Mouse (Mus musculus) brown adipose tissue, adult 24 weeks (tissue): ENCODE results near the gene Mrpl55. TPM values are rescaled to one million over a fixed set of nuclear protein-coding genes. Genes with fewer than 3 reads are reported as not detected.

Experiments
- H3K27ac ChIP-seq: fragments of 200-500 bp; replicated peaks from 2 replicates; pipeline ENCODE4 v1.5.1; 2012; ENCODE audit warnings: low read depth, mild to moderate bottlenecking, low read length
- H3K4me1 ChIP-seq: fragments of 200-500 bp; 2 replicates; pipeline ENCODE4 v1.6.1; 2012; ENCODE audit warnings: low read length, mixed read lengths; ENCODE audit not compliant: control insufficient read depth, insufficient read depth, insufficient read length
- H3K4me3 ChIP-seq: fragments of 200-500 bp; 2 replicates; pipeline ENCODE4 v1.5.1; 2012; ENCODE audit warnings: low read depth, mild to moderate bottlenecking, low read length, moderate library complexity; ENCODE audit not compliant: insufficient read depth
- polyA plus RNA-seq: library from polyadenylated mRNA; stranded (reverse); fragments of >200 nt; gene quantifications from 2 replicates; pipeline ENCODE4 v1.2.4, GENCODE M21; 2012; ENCODE audit not compliant: missing spikeins, insufficient read depth, insufficient read length

The Mrpl55 gene
- 118 and 139 TPM in 2 replicates for polyA plus RNA-seq

DNA sequence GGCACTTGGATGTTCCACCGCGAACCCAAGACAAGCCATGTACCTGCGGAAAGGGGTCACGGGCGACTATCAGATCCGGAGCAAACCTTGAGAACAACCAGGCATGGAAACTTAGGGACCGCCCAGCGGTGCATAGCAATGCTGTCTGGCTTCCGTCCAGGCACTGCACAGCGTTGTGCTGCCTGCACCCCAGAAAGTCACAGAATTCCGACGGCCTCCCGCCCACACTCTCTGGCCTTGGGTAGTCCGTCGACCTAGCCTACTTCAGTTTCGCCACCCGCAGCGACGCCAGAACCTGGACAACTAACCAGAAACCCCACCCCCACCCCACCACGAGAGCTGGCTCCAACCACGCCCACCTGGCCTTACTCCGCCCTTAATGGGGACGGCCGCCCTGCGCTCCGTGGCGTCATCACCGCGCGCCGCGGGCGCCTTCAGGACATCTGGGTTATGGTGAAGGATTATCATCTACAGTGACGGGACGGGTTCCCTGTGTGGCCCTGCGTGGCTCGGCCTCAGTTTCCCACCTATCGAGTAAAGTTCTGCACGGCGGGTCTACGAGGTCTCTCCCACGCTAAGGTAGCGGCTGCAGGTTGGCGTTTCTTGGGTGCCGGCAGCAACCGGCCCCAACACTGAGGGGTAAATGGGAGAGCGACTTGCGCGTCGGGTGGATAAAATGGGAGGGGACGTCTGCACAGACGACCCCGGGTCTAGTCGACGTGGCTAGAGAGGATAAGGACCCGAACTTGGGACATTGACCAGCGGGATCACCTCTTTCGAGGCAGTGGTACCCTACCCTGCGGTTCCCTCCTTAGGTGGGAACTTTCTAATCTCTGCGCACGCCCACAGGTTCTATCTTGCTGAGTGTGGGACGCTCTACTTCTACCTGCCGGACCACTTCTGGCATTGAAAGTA lies at the start of gene Mrpl55:
TSS of gene Mrpl55 (plus strand) at position 406 of the 915 bp plus-strand sequence.
- H3K27ac ChIP-seq = peak within 1 kb of the TSS; percentile 77
- peaks cover 5% of the 10 kb centered on the region; the same call in 1 of the 2 replicates for H3K4me1 ChIP-seq
- H3K4me3 ChIP-seq = peak within 1 kb of the TSS; percentile 86

GRCm38 (mm10) chr11:59154220-59154619 lies 48.1 kb upstream of the Mrpl55 start:
- H3K4me3 ChIP-seq = no peak overlapping the region
- H3K27ac ChIP-seq = no peak overlapping the region
- H3K4me1 ChIP-seq = no peaks in the 10 kb centered on the region; the same call in 1 of the 2 replicates

DNA sequence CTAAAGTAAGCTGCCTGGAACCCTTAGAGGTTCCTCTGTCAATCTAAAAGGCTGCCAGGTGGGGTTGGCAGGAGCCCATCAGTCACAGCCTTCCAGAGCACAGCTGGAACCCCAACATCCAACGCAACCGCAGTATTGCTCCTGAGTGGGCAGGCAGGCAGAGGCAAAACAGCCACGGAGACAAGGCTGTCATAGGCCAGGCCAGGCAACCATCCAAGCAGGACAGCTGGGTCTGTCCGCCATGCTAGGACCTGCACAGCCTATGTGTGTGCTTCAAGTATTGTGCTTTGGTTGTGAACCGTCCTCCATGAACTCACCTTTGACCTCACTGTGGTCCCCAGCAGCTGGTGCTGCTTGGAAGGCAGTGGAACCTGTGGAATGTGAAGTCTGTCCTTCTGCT lies 46.4 kb upstream of the Mrpl55 start:
- Histone ChIP-seq H3K27ac (no peak overlapping the region), H3K4me1 (no peaks in the 10 kb centered on the region), H3K4me3 (no peak overlapping the region)

- Histone ChIP-seq H3K27ac (no peak overlapping the region), H3K4me1 (peaks cover 7% of the 10 kb centered on the region), H3K4me3 (no peak overlapping the region)
Observed at GRCm38 (mm10) chr11:59159099-59159498, 43.2 kb upstream of the Mrpl55 start.

DNA sequence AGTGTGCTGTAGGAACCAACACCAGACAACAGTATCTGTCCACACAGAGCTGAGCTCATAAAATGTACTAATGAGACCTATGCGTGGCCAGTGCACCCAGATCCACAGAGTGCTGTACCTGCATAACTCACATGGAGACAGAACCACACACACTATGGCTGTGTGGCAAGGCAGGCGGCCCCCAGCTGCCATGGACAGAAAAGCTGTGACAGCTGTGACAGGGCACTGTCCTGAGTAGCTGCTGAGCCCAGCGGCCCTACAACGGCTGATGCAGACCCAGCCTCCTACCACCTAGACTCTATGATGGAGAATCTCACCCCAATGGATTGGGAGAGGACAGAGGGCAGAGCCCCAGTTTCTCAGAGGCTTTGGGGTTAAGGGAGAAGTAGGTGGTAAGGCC lies 42.7 kb upstream of the Mrpl55 start:
- no peak overlapping the region for H3K27ac ChIP-seq
- H3K4me3 ChIP-seq = no peak overlapping the region
- H3K4me1 ChIP-seq = peaks cover 12% of the 10 kb centered on the region

GRCm38 (mm10) chr11:59161398-59161797 lies 40.9 kb upstream of the Mrpl55 start:
- Histone ChIP-seq H3K4me1 (peaks cover 12% of the 10 kb centered on the region), H3K4me3 (no peak overlapping the region), H3K27ac (no peak overlapping the region)

GRCm38 (mm10) chr11:59162443-59163254 lies 39.6 kb upstream of the Mrpl55 start:
- Histone ChIP-seq H3K4me1 (peaks cover 12% of the 10 kb centered on the region), H3K4me3 (peak overlapping the region; percentile 53), H3K27ac (peak overlapping the region; percentile 76)

DNA sequence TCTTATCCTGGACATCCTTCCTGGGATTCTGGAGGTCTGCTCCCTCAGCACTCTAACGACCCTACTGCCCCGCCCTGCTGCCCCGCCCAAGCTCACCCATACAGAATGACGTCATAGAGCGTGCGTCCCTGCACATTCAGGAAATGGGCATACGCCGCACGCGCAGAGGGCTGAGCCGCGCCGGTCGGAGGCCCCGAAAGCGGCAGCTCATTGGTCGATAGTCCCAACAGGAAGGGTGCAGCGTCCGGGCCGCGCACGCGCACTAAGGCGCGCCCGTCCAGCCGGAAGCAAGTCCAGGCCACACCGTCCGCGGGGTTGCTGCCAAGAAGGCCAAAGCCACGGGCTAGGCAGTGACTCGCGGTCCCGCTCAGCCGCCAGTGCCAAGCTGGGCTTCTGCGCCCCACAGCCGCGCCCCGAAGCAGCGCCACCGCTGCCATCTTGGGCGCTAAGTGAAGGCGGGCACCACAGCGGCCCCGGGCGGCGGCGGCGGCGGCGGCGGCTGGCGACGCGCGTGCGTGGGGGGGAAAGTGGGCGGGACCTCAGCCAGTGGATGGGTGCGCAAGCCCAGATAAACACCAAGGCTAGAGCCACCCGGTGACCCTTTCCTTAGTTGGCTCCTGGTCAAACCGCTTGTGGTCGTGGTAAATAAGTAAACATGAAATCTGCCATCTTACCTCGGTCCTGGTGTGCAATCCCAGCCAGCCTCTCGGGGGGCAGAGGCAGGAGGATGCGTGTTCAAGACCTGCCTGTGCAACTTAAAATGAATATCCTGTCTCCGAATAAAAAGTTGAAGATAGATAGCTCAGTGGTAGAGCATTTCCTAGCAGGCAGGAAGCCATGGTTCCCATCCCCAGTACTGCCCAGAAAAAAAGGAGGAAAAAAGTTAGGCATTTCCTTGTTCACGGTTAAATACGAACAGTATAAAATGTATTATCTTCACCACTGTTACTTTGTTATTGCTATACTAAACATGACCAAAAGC lies 38.7 kb upstream of the Mrpl55 start, which contains the start of gene Iba57:
TSS of gene Iba57 (minus strand) at position 485 of the 982 bp plus-strand sequence.
- H3K4me3 ChIP-seq = peak within 1 kb of the TSS; percentile 90

DNA sequence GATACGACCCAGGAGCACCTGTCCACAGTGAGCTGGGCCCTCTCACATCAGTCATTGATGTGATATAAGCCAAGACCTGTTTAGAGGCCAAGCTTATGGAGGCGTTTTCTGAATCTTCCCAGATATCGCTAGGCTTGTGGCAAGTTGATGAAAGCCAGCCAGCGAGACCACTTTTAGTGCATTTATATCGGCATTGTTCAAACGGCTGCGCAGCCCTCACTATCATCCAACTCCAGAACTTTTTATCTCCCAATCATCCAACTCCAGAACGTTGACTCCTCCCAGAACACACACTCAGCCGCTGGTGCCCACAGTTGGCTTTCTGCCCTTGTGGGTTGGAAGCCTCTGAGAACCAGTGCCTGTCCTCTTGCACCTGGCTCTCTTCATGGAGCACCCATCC lies 37.9 kb upstream of the Mrpl55 start:
- H3K4me1 ChIP-seq = peaks cover 12% of the 10 kb centered on the region
- peak overlapping the region; percentile 90; the same call in 1 of the 2 replicates for H3K4me3 ChIP-seq
- peak overlapping the region; percentile 100 for H3K27ac ChIP-seq

More for the DNA sequence above, 38.7 kb upstream of the Mrpl55 start, which contains the start of gene Iba57:
- Histone ChIP-seq H3K27ac (peak within 1 kb of the TSS; percentile 100), H3K4me1 (peaks cover 12% of the 10 kb centered on the region)

DNA sequence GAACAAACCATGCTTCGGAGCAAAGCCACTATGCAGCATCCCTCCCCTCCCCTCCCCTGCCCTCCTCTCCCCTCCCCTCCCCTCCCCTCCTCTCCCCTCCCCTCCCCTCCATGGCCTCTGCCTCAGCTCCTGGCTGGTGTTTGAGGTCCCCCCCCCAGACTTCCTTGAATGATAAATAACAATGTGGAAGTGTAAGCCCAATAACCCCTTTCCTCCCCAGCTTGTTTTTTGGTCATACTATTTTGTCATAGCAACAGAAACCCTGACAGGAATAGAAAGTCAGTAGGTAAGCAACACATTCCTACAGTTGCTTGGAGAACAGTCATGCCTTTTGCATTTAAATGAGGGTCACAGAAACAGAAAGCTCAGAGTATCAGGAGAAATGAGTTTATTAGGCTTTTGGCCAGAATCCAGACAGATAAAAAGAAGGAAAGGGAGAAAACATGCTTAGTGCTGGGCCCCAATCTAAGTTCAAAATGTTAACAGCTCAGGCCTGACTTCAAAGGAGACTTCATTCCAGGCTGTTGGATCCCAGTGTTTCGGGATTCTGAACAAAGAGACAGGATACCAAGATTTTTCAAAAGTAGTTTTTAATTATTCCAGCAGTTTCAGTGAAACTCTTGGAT lies 36.6 kb upstream of the Mrpl55 start:
- Histone ChIP-seq H3K4me3 (no peak overlapping the region), H3K27ac (no peak overlapping the region), H3K4me1 (peaks cover 12% of the 10 kb centered on the region)

DNA sequence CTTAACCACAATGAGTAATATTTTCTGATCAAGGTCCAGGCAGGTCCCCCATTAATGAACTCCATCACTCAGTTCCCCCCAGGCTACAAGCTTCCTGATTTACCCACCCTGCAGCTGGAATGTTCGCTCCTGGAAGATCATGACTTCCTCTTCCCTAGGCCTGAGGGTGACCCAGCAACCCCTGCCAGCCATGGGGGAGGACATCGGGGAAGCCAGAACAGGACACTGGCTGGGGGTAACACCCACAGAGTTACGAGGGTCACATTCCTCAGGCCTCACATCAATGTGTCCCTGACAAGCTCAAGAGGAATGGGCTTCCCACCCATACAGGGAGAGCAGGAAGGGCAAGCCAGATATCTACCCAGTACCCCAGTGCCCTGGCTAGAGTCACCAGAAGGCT lies 32.5 kb upstream of the Mrpl55 start:
- Histone ChIP-seq H3K4me1 (no peaks in the 10 kb centered on the region), H3K4me3 (no peak overlapping the region), H3K27ac (no peak overlapping the region)

GRCm38 (mm10) chr11:59170549-59170948 lies 31.7 kb upstream of the Mrpl55 start:
- Histone ChIP-seq H3K4me3 (no peak overlapping the region), H3K27ac (no peak overlapping the region), H3K4me1 (no peaks in the 10 kb centered on the region)

- no peak overlapping the region for H3K4me3 ChIP-seq
- H3K4me1 ChIP-seq = no peaks in the 10 kb centered on the region
- no peak overlapping the region for H3K27ac ChIP-seq
Observed at GRCm38 (mm10) chr11:59174189-59174838, 28.0 kb upstream of the Mrpl55 start.
